Mouse (Mus musculus) cerebellum, postnatal 4 days (tissue): ENCODE results near the gene Gm28035.

Experiments
- DNase-seq, 2 experiments: peaks; one replicate each; pipeline ENCODE4 v3.0.0; 2022; ENCODE audit warnings: low spot score in 2 of 2, mixed read lengths in 1 of 2

The Gm28035 gene

DNA sequence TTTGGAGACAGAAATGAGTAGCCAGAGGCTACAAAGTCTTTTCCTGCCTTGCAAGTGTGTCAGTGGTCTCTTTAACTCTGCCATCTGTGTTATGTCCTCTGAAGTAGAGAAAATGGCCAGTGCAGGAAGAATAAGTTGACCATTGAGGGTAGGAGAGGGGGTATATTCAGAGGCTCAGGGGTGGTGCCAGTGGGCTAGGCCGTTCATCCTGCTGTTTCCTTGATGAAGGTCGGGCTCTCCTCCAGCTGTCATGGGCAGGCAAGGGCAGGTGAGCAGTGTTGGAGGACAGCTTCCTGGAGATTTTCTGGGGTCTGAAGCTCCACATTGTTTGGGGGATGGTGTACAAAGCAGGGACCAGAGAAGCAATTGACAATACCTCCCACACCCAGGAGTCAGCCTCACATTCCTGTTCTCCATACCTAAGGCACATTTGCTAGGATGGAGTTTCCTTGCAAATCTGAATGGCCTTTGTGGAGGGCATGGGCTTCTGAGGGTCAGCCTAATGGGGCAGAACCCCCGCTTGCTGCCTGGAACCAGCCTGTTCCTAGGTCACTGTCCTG lies 1.4 kb upstream of the Gm28035 start:
- no peak for DNase-seq

- no peak for DNase-seq
These were observed 590 bp upstream of the Gm28035 start for GRCm38 (mm10) chr2:30239777-30240176.

DNA sequence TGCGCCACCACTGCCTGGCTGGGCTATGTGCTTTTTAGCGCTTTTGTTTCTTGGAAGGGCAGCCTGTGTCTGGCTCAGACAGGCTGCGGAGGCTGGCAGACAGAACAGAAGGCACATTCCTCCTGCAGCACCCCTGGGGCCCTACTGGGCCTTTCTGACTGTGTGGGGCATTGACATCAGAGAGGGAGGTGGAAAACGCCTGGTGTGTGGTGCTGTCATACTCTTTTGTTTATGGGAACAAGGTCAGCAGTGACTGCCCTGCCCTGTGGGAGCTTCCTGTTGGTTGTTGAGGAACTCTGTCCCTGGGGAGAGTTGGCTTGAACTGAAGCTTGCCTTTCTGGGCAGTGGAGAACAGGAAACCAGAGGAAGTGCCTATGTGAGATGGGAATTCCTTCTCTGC lies 2.1 kb downstream of the Gm28035 start:
- no peak for DNase-seq

GRCm38 (mm10) chr2:30243391-30243790 lies 3.0 kb downstream of the Gm28035 start:
- no peak for DNase-seq

DNA sequence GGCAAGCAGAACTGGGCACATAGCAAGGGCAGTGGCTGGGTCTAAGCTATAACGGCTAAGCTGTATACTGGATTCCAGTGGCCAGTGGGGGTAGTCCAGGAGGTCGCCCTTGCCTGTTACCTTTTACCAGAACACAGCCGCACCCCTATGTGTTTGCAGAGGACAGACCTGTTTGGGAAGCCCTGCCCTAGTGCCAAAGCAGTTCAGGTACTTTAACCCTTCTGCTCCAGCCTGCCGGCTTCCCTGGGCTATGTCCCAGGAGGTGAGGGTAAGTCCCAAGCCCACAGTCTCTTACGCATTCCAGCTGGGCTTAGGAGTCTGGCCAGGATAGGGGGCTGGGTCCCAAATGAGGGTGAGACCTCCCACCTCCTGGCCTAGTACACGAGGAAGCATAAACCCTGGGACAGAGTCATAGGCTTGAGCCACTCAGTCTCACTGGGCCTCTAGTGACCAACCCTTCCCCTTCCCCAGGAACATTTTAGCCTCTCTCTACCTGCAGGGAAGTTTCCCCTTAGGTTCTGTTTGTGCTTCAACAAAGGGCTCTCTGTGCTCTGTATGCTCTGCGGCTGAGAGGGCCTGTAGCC lies 4.3 kb downstream of the Gm28035 start:
- DNase-seq, result no peak

DNA sequence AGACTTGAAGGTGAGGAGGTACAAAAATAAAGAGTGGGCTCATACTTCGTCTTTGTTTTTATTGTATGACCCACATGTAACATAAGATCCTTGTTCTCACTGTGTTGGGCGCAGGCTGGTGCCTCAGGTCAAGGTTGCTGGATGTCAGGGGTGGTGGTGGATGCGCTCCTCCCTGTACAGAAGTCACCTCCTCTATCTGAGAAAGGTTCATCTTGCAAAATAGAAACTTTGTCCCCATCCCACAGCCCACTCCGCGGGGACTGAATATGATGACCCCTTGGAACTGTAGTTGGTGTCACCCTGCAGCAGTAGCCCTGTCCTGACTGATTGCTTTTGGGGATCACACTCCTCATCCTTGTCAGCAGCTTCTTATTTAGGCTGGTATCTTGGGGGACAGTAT lies 6.7 kb downstream of the Gm28035 start:
- DNase-seq, result no peak

DNA sequence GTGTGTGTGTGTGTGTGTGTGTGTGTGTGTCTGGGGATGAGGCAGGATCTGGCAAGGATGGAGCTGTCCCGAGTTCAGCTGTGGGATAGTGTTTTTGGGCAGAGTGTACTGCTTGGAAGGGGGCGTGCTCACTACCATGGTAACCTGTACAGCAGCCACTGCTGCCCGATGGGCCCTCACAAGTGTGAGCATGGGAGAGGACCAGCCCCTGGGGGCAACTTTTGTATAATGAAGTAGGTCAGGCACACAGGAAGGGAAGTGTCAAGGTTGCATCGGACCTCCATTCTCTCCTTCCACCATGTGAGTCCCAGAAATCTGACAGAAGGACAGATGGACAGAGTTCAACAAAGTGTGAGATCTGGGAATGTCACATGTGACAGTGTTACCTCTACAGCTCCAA lies 7.3 kb downstream of the Gm28035 start:
- DNase-seq, result no peak

DNA sequence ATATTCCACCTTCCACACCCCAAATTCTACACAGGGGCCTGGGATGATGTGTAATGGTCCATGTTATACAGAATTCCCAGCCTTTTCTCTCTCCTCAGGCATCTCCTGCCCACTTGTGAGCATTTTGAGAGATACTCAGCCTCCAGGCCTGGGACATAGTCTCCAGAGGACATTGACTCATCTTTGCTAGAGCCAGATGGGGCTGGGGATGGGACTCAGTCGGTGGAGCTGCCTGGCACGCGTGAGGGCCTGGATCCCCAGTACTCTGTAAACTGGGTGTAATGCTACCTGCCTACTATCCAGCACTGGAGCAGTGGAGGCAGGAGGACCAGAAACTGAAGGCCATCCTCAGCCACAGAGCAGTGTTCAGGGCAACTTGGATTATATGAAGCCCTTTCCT lies 8.8 kb downstream of the Gm28035 start:
- no peak for DNase-seq

DNA sequence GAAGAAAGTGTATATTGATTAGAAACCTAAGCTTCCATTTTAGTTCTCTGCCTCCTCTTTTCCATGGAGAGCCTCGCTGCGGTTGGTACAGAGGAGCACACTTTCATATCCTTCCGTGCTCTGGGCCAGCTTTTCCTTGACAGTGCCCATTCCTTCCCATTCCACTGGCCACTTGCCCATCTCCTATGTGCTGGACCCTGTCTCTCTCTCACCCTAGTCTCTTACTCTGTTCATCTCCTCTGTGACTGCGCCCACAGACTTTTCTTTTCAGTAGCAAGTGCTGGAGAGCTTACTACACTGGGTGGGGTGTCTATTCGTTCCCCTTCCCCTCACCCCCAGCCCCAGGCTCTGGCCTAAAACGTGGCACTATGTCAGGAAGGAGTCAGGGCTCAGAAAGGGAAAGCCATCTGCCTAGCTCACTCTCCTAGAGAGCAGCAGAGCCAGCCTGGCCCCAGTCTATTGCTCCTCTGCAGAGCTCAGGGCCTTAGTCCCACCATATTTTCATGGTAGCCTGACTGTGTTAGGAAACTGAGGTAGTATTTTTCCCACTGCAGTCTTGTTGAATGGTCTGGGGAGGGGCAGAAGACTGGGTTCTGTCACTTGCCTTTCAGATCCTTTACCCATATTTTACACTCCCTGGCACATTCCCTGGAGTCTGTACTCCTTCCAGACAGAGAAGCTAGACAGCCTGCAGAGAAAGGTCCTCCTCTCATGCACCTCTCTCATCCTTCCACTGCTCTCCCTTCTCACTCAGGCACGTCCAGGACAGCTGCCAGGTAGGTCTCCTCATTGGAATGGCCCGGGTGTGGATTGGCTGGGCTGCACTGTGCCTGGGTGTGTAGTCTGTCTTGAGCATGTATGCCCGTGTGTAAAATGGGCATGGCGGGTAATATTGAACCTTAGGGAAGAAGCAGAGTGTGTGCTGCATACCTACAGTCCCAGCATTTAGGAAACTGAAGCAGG lies 10.1 kb downstream of the Gm28035 start:
- no peak for DNase-seq

GRCm38 (mm10) chr2:30251417-30252104 lies 11.2 kb downstream of the Gm28035 start:
- no peak for DNase-seq

DNA sequence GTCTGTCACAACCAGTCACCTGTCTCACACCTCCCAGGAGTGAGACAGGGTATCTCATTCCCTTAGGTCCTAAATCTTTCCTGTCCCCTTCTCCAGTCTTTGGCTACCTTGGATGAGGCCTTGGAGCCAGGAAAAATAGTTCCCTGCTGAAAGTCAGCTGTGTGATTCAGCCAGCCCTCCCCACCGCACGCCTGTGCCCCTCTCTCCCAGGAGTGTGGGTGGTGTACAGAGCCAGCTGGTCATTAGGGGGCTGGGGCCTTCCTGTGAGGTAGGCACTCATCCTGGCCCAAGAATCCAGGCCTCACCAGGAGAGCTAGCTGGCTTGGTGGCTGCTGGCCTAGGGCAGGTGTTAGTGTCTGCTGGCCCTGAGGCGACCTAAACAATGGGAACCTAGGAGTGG lies 12.2 kb downstream of the Gm28035 start:
- DNase-seq, result no peak

GRCm38 (mm10) chr2:30253809-30254208 lies 13.4 kb downstream of the Gm28035 start:
- no peak for DNase-seq

- DNase-seq, result no peak
These were observed 15.4 kb downstream of the Gm28035 start for GRCm38 (mm10) chr2:30255631-30256395.

- no peak for DNase-seq
These were observed 16.4 kb downstream of the Gm28035 start for GRCm38 (mm10) chr2:30256616-30257350.

- no peak for DNase-seq
These were observed 17.5 kb downstream of the Gm28035 start for GRCm38 (mm10) chr2:30257699-30258460.

- no peak for DNase-seq
These were observed 18.2 kb downstream of the Gm28035 start for GRCm38 (mm10) chr2:30258600-30258999.

DNA sequence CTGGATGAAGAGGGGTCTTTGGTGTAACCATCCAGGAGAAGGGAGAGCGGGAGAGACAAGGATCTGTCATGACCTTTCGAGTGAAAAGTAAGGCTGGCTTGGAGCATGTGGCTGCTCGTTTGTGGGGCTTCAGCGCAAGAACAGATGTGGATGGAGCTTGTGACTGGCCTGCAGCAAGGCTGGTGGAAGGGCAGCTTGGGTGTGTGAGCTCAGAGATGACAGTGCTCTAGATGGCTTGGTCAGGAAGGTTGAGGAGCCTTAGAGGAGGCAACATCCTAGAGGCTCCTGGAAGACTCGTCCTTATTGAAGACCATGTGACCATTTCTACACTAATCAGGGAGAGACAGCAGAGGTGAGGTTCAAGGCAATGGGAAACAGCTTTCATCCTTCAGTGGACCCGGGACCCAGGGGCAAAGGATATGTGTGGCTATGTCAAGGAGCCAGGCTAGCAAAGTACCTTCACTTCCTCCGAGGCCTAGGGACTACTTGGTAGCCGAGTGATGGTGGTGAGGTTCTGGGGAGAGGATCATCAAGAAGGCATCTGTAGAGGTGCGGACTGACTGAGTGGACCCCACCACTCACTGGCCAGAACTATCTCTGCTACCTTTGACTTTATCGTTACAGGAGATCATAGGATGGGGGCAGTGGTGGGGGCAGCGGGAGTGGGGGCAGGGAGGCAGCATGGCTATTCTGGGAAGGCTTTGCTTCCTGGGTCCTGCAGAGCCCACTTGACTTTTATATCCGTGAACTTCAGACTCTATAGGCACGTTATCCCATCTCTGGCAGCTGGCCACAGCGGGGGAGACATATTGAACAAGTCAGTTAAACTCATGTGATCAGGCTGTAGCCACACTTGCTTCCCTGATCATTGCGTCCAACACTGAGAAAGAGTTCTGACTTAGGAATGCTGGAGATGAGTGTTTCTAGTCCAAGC lies 19.0 kb downstream of the Gm28035 start:
- DNase-seq, result no peak

DNA sequence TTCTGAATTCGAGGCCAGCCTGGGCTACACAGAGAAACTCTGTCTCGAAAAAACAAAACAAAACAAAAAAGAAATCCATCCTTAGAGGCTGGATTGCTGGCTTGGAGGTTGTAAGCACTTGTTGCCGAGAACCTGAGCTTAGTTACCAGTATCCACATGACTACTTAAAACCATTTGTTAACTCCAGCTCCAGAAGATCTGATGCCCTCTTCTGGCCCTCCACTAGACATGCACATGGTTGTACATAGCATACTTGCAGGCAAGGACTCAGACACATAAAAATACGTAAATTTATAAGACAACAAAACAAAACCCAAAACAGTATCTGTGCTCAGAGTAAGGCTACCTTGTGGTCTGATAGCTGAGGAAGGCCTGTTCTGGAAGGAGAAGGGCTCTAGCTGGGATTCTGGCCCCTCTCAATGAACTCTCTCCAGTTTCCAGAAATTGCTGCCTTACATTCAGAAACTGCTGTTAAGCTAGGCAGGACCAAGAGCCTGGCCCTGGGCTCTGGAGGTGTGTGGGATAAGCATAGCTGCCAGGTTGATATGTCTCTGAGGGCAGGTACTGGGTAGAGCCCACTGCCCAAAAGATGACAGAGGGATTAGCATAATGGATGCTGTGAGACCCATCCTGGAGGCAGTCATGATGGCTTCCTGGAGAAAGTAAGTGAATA lies 20.8 kb downstream of the Gm28035 start:
- no peak for DNase-seq
